Mouse (Mus musculus) heart, embryonic 11.5 days (tissue): ENCODE results near the gene Zfand6. TPM values are rescaled to one million over a fixed set of nuclear protein-coding genes. Genes with fewer than 3 reads are reported as not detected.

Experiments used
- ATAC-seq: fragments of 200-750 bp; cut with Nextera tagmentation; replicated peaks from 2 replicates; pipeline ENCODE4 v1.8.0; 2017; ENCODE audit warnings: moderate library complexity; ENCODE audit not compliant: insufficient number of reproducible peaks, low FRiP score, low TSS enrichment
- H3K27ac ChIP-seq: fragments of 300-500 bp; sonication (generic); 2 replicates; pipeline ENCODE4 v1.5.1; 2014; ENCODE audit warnings: mild to moderate bottlenecking, low read depth, low read length
- H3K27me3 ChIP-seq: fragments of 300-500 bp; sonication (generic); 2 replicates; pipeline ENCODE4 v1.6.1; 2014; ENCODE audit warnings: mild to moderate bottlenecking, low read length, mixed read lengths; ENCODE audit not compliant: control insufficient read depth, insufficient read depth
- H3K36me3 ChIP-seq: fragments of 300-500 bp; sonication (generic); 2 replicates; pipeline ENCODE4 v1.6.1; 2014; ENCODE audit warnings: mild to moderate bottlenecking, low read length, moderate library complexity, mixed read lengths; ENCODE audit not compliant: control insufficient read depth, insufficient read depth
- H3K4me1 ChIP-seq: fragments of 300-500 bp; sonication (generic); 2 replicates; pipeline ENCODE4 v1.6.1; 2014; ENCODE audit warnings: low read length; ENCODE audit not compliant: control insufficient read depth, insufficient read depth
- H3K4me2 ChIP-seq: fragments of 300-500 bp; sonication (generic); 2 replicates; pipeline ENCODE4 v1.6.1; 2014; ENCODE audit warnings: mild to moderate bottlenecking, moderate library complexity
- H3K4me3 ChIP-seq: fragments of 300-500 bp; sonication (generic); 2 replicates; pipeline ENCODE4 v1.5.1; 2014; ENCODE audit warnings: low read depth, low read length
- H3K9ac ChIP-seq: fragments of 300-500 bp; sonication (generic); 2 replicates; pipeline ENCODE4 v1.6.1; 2014; ENCODE audit warnings: mild to moderate bottlenecking, low read depth, low read length, moderate library complexity
- H3K9me3 ChIP-seq: fragments of 300-500 bp; sonication (generic); replicated peaks from 2 replicates; pipeline ENCODE4 v1.6.1; 2016; ENCODE audit warnings: low read length; ENCODE audit not compliant: control insufficient read depth
- WGBS: fragments of 180-500 bp; shearing (Covaris S2); extraction: QIAGEN DNeasy Blood & Tissue Kit; methylation state at CpG from one replicate; pipeline ENCODE4 v1.1.7; 2014; ENCODE audit not compliant: insufficient replicate concordance; 5-methylcytosine and 5-hydroxymethylcytosine counted together
- polyA plus RNA-seq: library from polyadenylated mRNA; unstranded; fragments of >200 nt; fragmentation: Nextera tagmentation; extraction: Ambion mirVana; gene quantifications from 2 replicates; pipeline ENCODE4 v1.2.1, GENCODE M21; 2014

Gene Zfand6
- polyA plus RNA-seq, 1 experiment from 2014 or later = 169 TPM

DNA sequence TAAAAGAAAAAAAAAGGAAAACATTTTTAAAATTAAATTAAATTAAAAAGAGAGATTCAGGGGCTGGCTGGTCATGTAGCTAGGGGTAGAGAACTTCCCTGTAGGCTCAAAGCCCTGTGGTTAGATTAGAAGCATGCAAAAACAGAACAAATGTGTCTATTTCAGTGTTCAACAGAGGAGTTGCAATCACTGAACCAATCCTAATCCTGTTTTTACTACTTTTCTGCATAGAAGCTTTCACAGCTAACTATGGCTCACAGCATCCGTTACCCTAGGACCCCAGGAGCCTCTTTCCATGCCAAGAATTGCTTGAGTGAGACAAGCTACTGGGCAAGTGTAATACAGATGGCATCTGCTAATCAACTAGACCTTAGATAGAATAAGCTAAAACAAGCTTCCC lies 16.7 kb downstream of the Zfand6 start:
- ATAC-seq = no peak
- H3K4me3 ChIP-seq = no peak overlapping the region
- H3K4me2 ChIP-seq = no peak overlapping the region
- no peak overlapping the region for H3K9ac ChIP-seq
- H3K9me3 ChIP-seq = no peaks in the 10 kb centered on the region
- H3K36me3 ChIP-seq = no peaks in the 10 kb centered on the region
- no peaks in the 10 kb centered on the region for H3K27me3 ChIP-seq
- H3K27ac ChIP-seq = no peak overlapping the region
- WGBS = 83% methylated on average over 1 of the region's 1 CpGs
- H3K4me1 ChIP-seq = peaks cover 9% of the 10 kb centered on the region

GRCm38 (mm10) chr7:84669554-84670152 lies 20.1 kb downstream of the Zfand6 start:
- no peaks in the 10 kb centered on the region for H3K9me3 ChIP-seq
- peaks cover 9% of the 10 kb centered on the region for H3K4me1 ChIP-seq
- no peak overlapping the region for H3K9ac ChIP-seq
- no peak overlapping the region for H3K27ac ChIP-seq
- H3K36me3 ChIP-seq = no peaks in the 10 kb centered on the region
- ATAC-seq = no peak
- H3K27me3 ChIP-seq = no peaks in the 10 kb centered on the region
- no peak overlapping the region for H3K4me3 ChIP-seq
- H3K4me2 ChIP-seq = no peak overlapping the region
- 75% methylated on average over 1 of the region's 1 CpGs for WGBS

DNA sequence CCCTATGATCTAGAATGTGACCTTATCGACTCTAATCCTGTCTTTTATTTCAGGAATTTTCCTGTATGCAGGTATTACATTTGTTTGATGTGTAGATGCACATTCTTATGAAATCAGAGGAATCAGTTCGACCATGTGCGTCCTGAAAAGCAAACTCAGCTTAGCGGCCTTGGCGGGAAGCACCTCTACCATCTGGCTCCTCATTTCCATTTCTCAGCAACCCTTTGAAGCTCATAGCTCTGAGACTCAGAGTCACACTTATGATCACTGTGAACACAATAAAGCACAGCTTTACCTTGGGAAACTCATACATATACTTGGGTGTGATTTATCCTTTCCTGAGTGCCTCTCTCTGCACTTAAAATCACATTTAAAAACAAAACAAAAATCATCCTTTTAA lies 21.8 kb downstream of the Zfand6 start:
- 89% methylated on average over 5 of the region's 5 CpGs for WGBS
- H3K36me3 ChIP-seq = no peaks in the 10 kb centered on the region
- no peaks in the 10 kb centered on the region for H3K9me3 ChIP-seq
- H3K27me3 ChIP-seq = no peaks in the 10 kb centered on the region
- H3K9ac ChIP-seq = no peak overlapping the region
- H3K27ac ChIP-seq = no peak overlapping the region
- no peak overlapping the region for H3K4me2 ChIP-seq
- peaks cover 9% of the 10 kb centered on the region for H3K4me1 ChIP-seq
- H3K4me3 ChIP-seq = no peak overlapping the region
- no peak for ATAC-seq

- 82% methylated on average over 2 of the region's 2 CpGs for WGBS
- H3K9me3 ChIP-seq = no peaks in the 10 kb centered on the region
- no peak overlapping the region for H3K4me3 ChIP-seq
- no peaks in the 10 kb centered on the region for H3K27me3 ChIP-seq
- H3K4me1 ChIP-seq = peaks cover 4% of the 10 kb centered on the region; the same call in 1 of the 2 replicates
- H3K36me3 ChIP-seq = no peaks in the 10 kb centered on the region
- H3K9ac ChIP-seq = no peak overlapping the region
- H3K27ac ChIP-seq = no peak overlapping the region
- H3K4me2 ChIP-seq = no peak overlapping the region
- ATAC-seq = no peak
Measured at GRCm38 (mm10) chr7:84652740-84653139, 37.0 kb downstream of the Zfand6 start.

DNA sequence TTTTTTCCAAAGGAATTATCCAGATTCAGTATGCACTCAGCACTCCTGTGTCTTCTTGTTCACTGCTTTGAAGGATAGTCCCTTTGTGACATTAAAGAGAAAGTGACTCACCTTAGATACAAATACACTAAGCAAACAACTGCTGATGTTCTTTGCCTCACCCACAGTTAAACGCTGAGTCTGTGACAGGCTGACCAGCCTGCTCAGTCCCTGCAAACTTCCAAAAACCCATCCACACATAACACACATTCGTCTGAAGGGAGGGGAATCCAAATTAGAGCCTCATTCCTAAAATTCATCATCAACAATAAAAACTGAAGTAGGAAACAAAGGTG lies 37.8 kb downstream of the Zfand6 start:
- no peak overlapping the region for H3K9ac ChIP-seq
- whole genome bisulfite sequencing = 69% methylated on average over 2 of the region's 2 CpGs
- ATAC-seq = no peak
- H3K4me1 ChIP-seq = peaks cover 4% of the 10 kb centered on the region; the same call in 1 of the 2 replicates
- H3K9me3 ChIP-seq = no peaks in the 10 kb centered on the region
- H3K4me2 ChIP-seq = no peak overlapping the region; the same call in 1 of the 2 replicates
- no peaks in the 10 kb centered on the region for H3K36me3 ChIP-seq
- no peak overlapping the region for H3K4me3 ChIP-seq
- H3K27me3 ChIP-seq = no peaks in the 10 kb centered on the region
- H3K27ac ChIP-seq = peak overlapping the region; percentile 75

- H3K27ac ChIP-seq = peak overlapping the region; percentile 75
- no peak overlapping the region for H3K4me3 ChIP-seq
- no peak overlapping the region for H3K9ac ChIP-seq
- H3K4me2 ChIP-seq = no peak overlapping the region; the same call in 1 of the 2 replicates
- H3K4me1 ChIP-seq = peaks cover 4% of the 10 kb centered on the region; the same call in 1 of the 2 replicates
- WGBS = 64% methylated on average over 4 of the region's 4 CpGs
- no peaks in the 10 kb centered on the region for H3K9me3 ChIP-seq
- no peaks in the 10 kb centered on the region for H3K27me3 ChIP-seq
- ATAC-seq = peak; percentile 96
- H3K36me3 ChIP-seq = no peaks in the 10 kb centered on the region
Measured at GRCm38 (mm10) chr7:84651303-84651986, 38.3 kb downstream of the Zfand6 start.

- H3K4me3 ChIP-seq = no peak overlapping the region
- no peaks in the 10 kb centered on the region for H3K36me3 ChIP-seq
- H3K9ac ChIP-seq = no peak overlapping the region
- WGBS = 86% methylated on average over 2 of the region's 2 CpGs
- no peak for ATAC-seq
- peaks cover 2% of the 10 kb centered on the region; the same call in 1 of the 2 replicates for H3K4me1 ChIP-seq
- no peaks in the 10 kb centered on the region for H3K27me3 ChIP-seq
- no peak overlapping the region for H3K4me2 ChIP-seq
- H3K9me3 ChIP-seq = no peaks in the 10 kb centered on the region
- no peak overlapping the region for H3K27ac ChIP-seq
Measured at GRCm38 (mm10) chr7:84649016-84649415, 40.7 kb downstream of the Zfand6 start.

DNA sequence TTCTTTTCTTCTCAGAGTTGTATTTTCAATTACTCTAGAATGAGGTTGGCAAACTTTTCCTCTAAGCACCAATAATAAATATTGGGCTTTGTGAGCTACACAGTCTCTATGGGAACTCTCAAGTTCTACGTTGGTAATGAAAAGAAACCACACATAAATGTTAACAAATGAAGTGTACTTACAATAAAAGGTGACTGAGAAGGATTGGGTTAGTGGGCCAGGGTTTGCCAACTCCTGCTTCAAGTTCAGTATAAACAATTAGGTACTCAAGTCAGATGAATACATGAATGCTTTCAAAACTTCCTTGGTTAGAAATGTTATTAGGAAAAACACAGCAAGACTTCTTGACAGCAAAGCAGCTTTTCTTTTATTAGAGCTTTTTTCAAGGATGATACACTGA lies 43.5 kb downstream of the Zfand6 start:
- H3K9me3 ChIP-seq = no peaks in the 10 kb centered on the region
- H3K27me3 ChIP-seq = no peaks in the 10 kb centered on the region
- no peak overlapping the region for H3K27ac ChIP-seq
- no peak overlapping the region for H3K9ac ChIP-seq
- no peak for ATAC-seq
- H3K4me1 ChIP-seq = peaks cover 2% of the 10 kb centered on the region; the same call in 1 of the 2 replicates
- H3K4me3 ChIP-seq = no peak overlapping the region
- 84% methylated on average over 1 of the region's 1 CpGs for WGBS
- no peak overlapping the region for H3K4me2 ChIP-seq
- no peaks in the 10 kb centered on the region for H3K36me3 ChIP-seq
